Comparison of ENCODE assay signal across 25 mouse cellular contexts in the genomic region with DNA sequence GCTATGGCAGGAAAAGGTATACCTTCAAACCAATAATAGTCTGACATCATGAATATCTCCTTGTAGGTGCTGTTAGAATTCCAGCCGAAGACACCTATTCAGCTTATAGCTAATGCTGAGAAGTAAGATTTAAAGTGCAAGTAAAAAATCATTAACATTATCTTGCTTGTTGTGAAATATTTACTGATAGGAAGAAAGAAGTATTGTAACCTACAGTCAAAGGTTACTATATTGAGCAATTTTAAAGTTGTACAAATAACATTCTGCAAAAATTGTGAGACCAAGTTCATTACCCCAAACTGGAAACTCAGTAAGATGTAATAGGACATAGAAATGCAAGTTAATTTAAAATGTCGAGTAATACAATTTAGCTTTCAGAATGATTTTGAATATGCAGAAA. TPM values are rescaled to one million over a fixed set of nuclear protein-coding genes. Genes with fewer than 3 reads are reported as not detected.
"Had no signal": no experiment of that assay in that cellular context is flagged by ENCODE, and none has a peak within 500 bp of the region (broad histone marks: within the 10 kb centered on the region; RNA-seq: fewer than 3 reads in every experiment).

A gene (minus strand): TSS at position 101 of the 400 bp plus-strand sequence.

- H3K36me3 ChIP-seq: neural tube, embryonic 13.5 days; neural tube, embryonic 15.5 days; stomach, embryonic 15.5 days had no signal

- H3K9ac ChIP-seq: neural tube, embryonic 13.5 days; neural tube, embryonic 15.5 days; stomach, embryonic 15.5 days had no signal

- H3K27ac ChIP-seq: neural tube, embryonic 13.5 days; neural tube, embryonic 15.5 days; stomach, embryonic 15.5 days; stomach, postnatal 0 days had no signal

- H3K4me1 ChIP-seq: neural tube, embryonic 13.5 days; neural tube, embryonic 15.5 days; stomach, embryonic 15.5 days had no signal

- H3K9me3 ChIP-seq: stomach, embryonic 15.5 days had no signal

- DNase-seq: retina, postnatal 1 day; right cerebral cortex, adult 18-20 months; right cerebral cortex, postnatal 14 days; right cerebral cortex, postnatal 25 days; right cerebral cortex, postnatal 4 days; spleen, adult 18-20 months; thymus, adult 18-20 months; thymus, adult 2 months; thymus, postnatal 14 days; thymus, postnatal 25 days; thymus, postnatal 36 days; thymus, postnatal 4 days had no signal

- H3K4me2 ChIP-seq: neural tube, embryonic 13.5 days; neural tube, embryonic 15.5 days; stomach, embryonic 15.5 days had no signal

- H3K27me3 ChIP-seq: neural tube, embryonic 13.5 days; neural tube, embryonic 15.5 days; stomach, embryonic 15.5 days had no signal

- H3K4me3 ChIP-seq: neural tube, embryonic 13.5 days; neural tube, embryonic 15.5 days; stomach, embryonic 15.5 days had no signal

RNA-seq across cellular contexts. Expression of the gene that starts here (rescaled TPM):
- total RNA-seq: neutrophil, adult 5-6 weeks had no signal
- polyA plus RNA-seq: neural tube, embryonic 13.5 days; neural tube, embryonic 14.5 days; neural tube, embryonic 15.5 days; small intestine, adult 2 months; spleen, adult 2 months; stomach, embryonic 14.5 days; stomach, embryonic 15.5 days; stomach, embryonic 16.5 days; stomach, postnatal 0 days; testis, adult 2 months; thymus, adult 2 months; thymus, postnatal 0 days; urinary bladder, adult 2 months had no signal
